Mouse (Mus musculus) neural tube, embryonic 10.5 days (tissue): ENCODE results near the gene Calm3.
"Not testable (repeated sequence)": the region's sequence is repeated elsewhere in the genome, so short reads cannot be mapped to it uniquely, and the experiment has no call there.

Experiments used
- DNase-seq: peaks from one replicate; pipeline ENCODE4 v3.0.0-alpha.2; 2017; ENCODE audit warnings: low spot score; ENCODE audit errors: extremely low spot score

Calm3 gene

GRCm38 (mm10) chr7:16924037-16924834, at the start of gene Calm3:
Gene Calm3, minus strand, starts transcription at chr7:16924114.
- DNase-seq: peak; percentile 100

- no peak for DNase-seq
Measured at GRCm38 (mm10) chr7:16971160-16971559, 47.2 kb upstream of the Calm3 start.

DNA sequence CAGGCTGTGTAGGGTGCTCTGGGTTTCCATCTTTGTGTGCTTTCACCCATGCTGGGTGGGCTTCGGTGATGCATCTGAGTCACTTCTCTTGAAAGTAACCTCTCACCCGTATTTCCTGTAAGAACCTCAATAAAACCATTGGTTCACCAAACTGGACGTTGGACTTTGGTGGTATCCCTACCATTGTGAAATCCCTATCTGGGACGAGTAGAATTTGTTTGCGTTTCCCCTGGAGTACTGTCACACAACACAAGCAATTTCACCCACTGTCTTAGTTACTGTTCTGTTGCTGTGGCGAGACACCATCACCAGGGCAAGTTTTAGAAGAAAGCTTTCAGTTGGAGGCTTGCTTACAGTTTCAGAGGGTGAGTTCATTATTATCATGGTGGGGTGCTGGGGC, 44.5 kb upstream of the Calm3 start:
- no peak for DNase-seq

DNA sequence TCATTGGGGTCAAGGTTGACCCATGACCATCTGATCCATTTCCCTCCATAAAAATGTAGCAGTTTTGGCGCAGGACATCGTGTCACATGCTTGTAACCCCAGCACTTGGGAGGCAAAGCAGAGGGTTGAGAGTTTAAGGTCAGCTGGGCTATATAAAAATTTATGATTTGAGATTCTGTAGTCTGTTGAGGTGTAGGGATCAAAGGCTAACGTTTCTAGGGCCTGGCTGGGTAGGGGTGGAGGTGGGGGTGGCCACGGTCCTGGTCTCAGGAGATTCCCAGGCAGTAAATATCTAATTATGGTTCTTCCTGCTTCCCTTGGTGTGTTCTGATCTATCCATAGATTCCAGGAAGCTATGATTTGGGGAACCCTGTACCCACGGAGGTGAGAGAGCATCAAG, 37.8 kb upstream of the Calm3 start:
- no peak for DNase-seq

GRCm38 (mm10) chr7:16959539-16960187, 35.7 kb upstream of the Calm3 start, which contains the start of gene Pnmal1:
Gene Pnmal1, plus strand, starts transcription at chr7:16959679.
- peak; percentile 90 for DNase-seq

- DNase-seq: no peak
Measured at GRCm38 (mm10) chr7:16956410-16957265, 32.7 kb upstream of the Calm3 start.

- no peak for DNase-seq
Measured at GRCm38 (mm10) chr7:16955712-16956111, 31.8 kb upstream of the Calm3 start.

DNA sequence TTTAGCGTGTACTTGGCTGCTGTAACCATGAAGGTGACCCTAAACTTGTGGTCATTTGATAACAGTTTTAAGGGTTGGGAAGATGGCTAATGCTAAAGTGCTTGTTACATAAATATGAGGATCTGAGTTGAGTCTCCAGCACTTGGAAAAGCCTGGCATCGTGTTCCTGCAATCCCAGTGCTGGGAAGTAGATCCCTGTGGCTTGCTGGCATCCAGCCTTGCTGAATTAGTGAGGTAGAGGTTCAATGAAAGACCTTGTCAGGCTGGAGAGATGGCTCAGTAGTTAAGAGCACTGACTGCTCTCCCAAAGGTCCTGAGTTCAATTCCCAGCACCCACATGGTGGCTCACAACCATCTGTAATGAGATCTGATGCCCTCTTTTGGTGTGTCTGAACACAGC, 29.9 kb upstream of the Calm3 start:
- DNase-seq: not testable (repeated sequence)

- peak; percentile 77 for DNase-seq
Measured at GRCm38 (mm10) chr7:16950861-16951635, 27.1 kb upstream of the Calm3 start.

DNA sequence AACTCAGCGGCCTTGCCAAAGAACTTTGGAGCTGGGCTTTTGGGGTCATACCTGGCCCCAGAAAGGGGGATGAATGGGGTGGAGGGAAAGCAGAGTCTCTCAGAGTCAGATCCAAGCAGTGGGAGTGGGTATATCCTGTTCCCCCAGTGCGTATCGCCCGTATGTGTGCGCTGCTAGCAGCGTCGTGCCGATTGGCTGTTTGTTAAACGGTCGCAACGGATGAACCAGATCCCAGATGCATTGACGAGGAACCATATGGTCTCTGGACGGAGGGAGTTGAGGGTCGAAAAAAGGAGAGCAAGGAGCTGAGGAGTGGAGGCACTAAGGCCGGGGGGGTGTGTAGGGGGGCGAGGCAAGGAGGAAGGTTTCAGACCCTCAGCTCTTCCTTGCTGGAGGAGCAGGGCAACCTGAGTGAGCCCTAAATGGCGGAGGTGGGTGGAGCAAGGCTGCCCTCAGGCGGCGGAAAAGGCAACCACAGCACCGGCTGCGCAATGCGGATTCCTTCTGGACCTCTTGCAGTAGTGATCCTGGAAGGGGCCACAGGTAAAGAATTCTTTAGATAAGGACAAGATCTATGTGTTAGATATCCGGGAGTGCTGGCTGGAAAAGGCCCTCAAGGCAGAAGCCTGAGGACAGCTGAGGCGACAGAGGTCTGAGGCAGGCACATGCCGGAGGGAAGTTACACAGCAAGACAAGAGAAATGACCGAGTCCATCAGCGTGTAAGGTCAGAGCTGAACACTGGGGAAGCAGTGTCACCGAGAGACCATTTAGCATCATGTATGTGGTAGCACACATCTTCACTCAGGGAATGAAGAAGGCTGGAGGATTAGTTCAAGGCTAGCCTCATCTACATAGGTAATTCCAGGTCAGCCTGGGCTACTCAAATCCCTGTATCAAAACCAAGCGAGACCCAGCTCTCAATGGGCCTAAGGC, 26.3 kb upstream of the Calm3 start:
- peak; percentile 85 for DNase-seq

DNA sequence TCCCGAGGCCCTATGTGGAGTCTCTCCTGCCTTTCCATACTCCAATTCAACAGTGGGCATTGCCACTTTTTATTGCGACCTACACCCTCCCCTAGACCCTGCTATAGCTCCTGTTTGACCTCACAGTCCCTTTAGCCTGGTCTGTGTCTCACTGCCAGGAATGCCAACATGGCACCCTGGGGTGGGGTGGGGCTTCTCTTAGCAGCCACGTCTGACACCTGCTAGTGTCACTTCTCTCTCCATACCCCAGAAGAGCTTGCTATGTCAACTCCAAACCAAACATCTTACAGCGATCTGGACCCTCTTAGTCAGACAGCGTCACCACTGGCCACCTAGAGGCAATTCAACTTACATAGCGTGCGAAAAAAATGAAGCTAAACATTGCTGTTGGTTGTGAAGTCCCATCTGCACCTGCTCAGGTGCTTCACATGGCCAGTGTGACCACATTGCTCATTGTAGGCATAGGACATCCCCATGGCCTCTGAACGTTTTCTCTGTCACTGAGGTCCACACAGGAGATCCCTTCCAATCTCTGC, 25.1 kb upstream of the Calm3 start:
- no peak for DNase-seq

GRCm38 (mm10) chr7:16947959-16948361, 24.0 kb upstream of the Calm3 start:
- peak; percentile 26 for DNase-seq

DNA sequence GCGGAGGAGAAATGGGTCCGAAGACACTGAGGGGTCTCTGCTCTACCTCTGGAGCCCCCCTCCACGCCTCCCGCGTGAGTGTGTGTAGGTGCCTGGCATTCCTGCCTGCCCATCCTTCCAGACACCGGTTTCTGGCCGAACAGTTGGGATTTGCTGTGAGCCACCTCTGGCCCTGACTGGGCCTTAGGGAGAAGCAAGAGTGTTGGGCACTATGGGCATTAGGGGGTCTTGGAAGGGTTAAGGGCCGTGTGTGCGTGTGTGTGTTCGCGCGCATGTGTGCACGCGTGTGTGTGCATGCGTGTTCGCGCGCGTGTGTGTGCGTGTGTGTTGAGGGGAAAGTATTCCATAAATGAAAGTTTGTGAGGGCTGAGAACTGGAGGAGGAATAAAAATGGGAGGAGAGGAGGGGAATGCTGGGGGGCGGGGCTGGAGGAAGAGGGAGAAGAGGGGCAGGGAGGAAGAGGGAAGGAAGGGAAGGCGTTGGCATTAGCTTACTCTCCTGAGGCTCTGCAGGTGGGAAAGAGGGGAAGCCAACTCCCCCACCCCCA, 23.5 kb upstream of the Calm3 start:
- no peak for DNase-seq

DNA sequence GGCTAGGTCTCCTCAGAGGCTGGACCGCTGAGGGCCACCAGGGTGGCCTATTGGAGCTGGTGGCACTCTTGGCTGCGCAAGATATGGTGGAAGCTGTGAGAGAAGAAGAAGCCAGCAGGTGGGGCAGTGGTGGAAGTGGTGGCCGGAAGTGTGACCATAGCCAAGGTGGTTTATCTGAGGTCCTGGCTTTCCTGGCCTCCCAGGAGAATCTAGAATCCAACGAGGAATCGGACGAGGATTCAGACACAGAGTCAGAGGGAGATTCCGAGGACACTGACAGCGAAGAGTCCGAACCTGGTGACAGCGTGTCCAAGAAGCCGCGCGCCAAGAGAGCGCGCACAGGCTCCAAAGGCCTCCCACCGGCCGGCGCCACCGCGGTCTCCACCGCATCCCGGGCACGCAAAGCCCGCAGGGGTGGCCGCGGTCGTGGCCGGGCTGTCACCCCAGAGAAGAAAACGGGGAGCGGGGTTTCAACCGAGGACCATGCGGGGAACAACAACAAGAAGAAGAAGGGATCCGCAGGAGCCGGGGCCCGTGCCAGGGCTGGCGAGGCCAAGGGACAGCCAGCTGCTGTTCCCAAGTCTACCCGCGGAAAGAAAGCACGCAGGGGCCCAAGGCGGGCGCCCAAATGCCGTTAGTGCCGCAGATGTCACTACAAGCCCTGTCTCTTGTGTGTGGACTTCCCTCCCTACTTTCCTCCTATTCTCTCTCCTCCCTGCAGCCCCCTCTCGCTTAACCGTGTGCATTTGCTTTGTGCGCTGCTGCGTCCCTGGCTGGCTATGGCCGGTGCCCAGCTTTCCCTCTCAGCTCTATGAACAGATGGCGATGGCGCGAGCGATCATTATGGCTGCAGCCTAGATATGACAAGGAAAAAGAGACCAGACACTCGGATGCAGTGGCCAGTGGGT, 22.8 kb upstream of the Calm3 start:
- peak; percentile 53 for DNase-seq

DNA sequence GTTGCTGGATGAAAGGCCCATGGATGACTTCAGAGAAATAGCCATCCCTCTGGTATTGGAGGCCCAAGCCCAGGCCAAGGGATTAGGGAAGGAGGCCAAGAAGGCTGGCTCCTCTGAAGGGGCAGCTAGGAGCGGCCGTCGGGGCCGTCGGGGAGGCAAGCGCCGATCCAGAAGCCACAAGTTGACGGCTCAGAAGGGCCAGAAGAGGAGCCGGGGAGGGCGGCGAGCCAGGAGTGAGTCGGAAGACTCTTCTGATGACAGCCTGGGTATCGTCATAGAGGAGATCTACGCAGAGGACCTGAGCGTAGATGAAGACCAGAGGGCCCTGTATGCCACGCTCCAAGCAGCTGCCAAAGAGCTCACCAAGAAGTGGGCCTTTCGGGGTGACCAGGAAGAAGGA, 21.5 kb upstream of the Calm3 start:
- peak; percentile 41 for DNase-seq

- no peak for DNase-seq
Measured at GRCm38 (mm10) chr7:16944808-16945315, 20.9 kb upstream of the Calm3 start.

- peak; percentile 91 for DNase-seq
Measured at GRCm38 (mm10) chr7:16944061-16944807, 20.3 kb upstream of the Calm3 start, which contains the start of gene Pnmal2. Gene Pnmal2, plus strand, starts transcription at chr7:16944682.
